Mouse (Mus musculus): ENCODE measurements around the gene Gm11099. TPM values are rescaled to one million over a fixed set of nuclear protein-coding genes. Genes with fewer than 3 reads are reported as not detected.

Gene Gm11099
- not detected in 2 replicates for polyA plus RNA-seq (2015; fragmentation: Nextera tagmentation; extraction: Ambion mirVana)

DNA sequence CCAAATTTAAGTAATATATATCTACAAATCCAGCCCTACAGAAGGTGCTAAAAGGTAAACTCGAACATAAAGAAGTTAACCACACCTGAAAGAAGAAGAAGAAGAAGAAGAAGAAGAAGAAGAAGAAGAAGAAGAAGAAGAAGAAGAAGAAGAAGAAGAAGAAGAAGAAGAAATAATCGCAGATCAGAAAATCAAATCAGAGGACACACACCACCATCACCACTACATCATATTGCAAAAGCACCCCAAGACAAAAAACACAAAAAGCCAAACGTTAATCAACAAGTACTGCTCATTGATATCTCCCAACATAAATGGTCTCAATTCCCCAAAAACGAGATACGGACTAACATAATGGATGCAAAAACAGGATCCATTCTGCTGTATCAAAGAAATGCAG is at the start of gene Gm11099:
Gene Gm11099 (plus strand): TSS at position 301 of the 400 bp plus-strand sequence.
- no peak within 1 kb of the TSS for H3K4me3 ChIP-seq
- no peaks in the 10 kb centered on the region for H3K36me3 ChIP-seq
- no peak within 1 kb of the TSS for H3K9ac ChIP-seq
- H3K4me1 ChIP-seq: no peaks in the 10 kb centered on the region
- no peaks in the 10 kb centered on the region for H3K9me3 ChIP-seq
- no peak for ATAC-seq (ENCODE audit: borderline replicate concordance, extremely low read depth, low FRiP score, low TSS enrichment)
- no peaks in the 10 kb centered on the region for H3K27me3 ChIP-seq
- WGBS: 82% methylated on average over 5 of the region's 5 CpGs
- H3K27ac ChIP-seq: no peak within 1 kb of the TSS
- no peak within 1 kb of the TSS for H3K4me2 ChIP-seq

DNA sequence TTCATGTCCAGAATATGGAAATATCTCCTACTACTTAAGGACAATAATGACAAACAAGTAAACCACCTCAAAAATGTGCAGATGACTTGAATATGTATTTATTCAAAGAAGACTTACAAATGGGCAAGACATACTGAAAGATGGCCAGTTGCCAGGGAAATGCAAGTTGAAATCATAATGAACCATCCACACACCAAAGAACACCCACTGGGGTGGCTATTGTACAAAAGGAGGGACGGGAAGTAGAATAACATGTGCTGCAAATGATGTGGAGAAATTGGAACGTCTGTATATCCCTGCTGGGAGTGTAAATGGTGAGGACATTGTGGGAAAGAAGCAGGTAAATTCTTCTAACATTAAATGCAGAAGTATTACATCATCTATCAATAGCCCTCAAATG is 46.3 kb upstream of the Gm11099 start:
- H3K9ac ChIP-seq: no peak overlapping the region
- no peaks in the 10 kb centered on the region for H3K36me3 ChIP-seq
- H3K4me1 ChIP-seq: no peaks in the 10 kb centered on the region
- ATAC-seq (ENCODE audit: borderline replicate concordance, extremely low read depth, low FRiP score, low TSS enrichment): no peak
- no peak overlapping the region for H3K4me2 ChIP-seq
- no peaks in the 10 kb centered on the region for H3K27me3 ChIP-seq
- H3K4me3 ChIP-seq: no peak overlapping the region
- H3K27ac ChIP-seq: no peak overlapping the region
- 62% methylated on average over 2 of the region's 2 CpGs for WGBS
- H3K9me3 ChIP-seq: no peaks in the 10 kb centered on the region

DNA sequence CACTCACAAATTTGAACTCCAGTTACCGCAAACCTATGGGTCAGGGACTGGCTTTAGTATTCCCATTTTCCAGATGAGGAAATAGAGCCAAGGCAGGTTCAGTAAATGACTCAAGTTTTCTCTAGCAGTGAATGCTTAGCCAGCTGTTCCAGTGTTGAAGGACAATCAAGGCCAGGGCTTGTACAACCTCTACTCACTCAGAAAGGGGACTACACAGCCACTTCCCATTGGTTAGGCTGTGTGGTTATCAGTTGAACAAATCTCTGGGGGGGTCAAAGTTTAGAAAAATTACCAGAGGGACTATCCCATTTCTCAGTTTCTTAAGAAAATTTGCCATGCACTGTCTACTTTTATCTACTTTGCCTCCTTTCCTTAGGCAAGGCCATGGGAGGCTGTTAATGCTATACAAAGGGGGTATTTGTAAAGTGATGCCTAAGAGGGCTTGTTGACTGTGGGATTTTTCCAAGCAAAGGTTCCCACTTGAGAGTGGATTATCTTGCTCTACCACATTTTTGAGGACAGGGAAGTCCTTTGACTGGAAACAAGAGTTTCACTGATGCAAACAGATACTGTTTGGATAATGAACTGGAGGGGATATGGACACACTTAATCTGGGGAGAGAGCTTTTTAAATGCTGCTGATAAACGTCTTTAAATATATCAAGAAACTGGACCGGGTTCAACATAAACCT is 30.2 kb upstream of the Gm11099 start:
- Histone ChIP-seq H3K4me2 (no peak overlapping the region), H3K27ac (peak overlapping the region; percentile 79), H3K36me3 (no peaks in the 10 kb centered on the region), H3K4me3 (no peak overlapping the region), H3K9me3 (no peaks in the 10 kb centered on the region), H3K27me3 (no peaks in the 10 kb centered on the region), H3K4me1 (peaks cover 7% of the 10 kb centered on the region), H3K9ac (no peak overlapping the region)
- WGBS: 41% methylated on average over 3 of the region's 3 CpGs
- peak; percentile 81 for ATAC-seq (ENCODE audit: borderline replicate concordance, extremely low read depth, low FRiP score, low TSS enrichment)

DNA sequence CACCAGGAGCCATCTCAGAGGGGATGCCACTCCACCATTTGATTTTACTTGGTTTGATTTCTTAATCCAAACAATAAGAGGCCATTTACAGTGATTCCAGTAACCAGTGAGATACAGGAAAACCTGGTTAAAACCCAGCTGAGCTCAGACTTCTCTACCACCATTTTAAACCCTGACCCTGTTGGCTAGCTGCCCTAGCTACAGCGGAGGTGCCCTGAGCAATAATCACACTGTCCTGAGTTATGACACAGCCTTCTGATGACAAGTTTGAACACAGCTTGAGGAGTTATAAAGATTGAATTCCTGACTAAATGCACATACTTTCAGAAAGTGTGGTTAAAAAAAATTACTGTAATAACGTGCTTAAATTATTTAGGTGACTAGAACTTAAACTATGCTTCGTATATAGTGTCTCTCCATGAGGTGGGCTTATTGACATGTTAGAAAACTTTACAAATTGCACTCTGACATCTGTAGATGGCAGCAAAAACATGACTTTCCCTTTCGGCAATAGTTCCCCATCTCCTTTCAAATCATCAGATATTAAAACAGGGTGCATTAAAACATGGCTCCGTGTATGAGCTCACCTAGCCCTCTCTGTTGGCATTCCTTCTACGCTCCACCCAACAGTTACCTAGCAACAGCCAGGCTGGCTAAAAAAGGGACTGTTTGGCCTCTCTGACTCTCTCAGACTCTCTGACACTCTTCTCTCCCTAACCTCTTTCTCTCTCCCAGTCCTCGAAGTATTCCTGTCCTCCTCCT is 29.1 kb upstream of the Gm11099 start:
- ATAC-seq (ENCODE audit: borderline replicate concordance, extremely low read depth, low FRiP score, low TSS enrichment): peak; percentile 75
- H3K27ac ChIP-seq: peak overlapping the region; percentile 73
- H3K4me1 ChIP-seq: peaks cover 7% of the 10 kb centered on the region
- H3K4me2 ChIP-seq: no peak overlapping the region
- 43% methylated on average over 7 of the region's 7 CpGs for WGBS
- H3K36me3 ChIP-seq: no peaks in the 10 kb centered on the region
- no peaks in the 10 kb centered on the region for H3K27me3 ChIP-seq
- no peak overlapping the region for H3K4me3 ChIP-seq
- H3K9ac ChIP-seq: no peak overlapping the region
- no peaks in the 10 kb centered on the region for H3K9me3 ChIP-seq

DNA sequence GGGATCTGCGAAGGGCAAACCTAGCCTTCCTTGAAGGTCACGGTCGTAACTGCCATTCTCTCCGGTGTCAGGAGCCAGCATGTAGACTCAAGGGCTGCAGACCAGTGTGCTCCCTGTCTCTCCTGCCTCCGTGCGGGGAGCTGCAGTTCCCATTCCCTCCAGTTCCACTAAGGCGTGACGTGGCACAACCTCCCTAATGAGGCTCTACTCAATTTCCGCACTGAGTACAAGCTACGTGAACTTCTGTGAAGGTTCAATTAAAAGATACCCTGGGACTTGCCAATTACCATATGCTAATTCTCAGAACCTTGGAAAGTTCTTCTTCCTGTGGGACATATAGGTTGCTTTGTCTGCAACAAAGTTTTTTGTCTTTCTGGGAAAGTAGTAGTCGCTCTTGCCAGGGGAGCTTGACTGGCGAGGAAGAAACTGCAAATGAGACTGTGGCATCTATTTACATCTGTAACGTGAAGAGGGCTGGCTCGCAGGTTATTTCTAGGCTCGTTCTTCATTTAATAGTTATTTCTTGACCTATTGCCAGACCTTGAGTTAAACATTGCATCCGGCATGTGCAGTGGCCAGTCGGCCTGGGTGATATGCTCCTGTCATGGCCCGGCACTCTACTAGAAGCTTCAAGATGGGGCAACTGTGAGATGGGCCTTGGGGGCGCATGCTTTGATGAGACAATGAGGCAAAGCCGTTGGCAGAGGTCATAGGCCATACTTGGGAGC is 26.8 kb upstream of the Gm11099 start:
- H3K27me3 ChIP-seq: no peaks in the 10 kb centered on the region
- H3K36me3 ChIP-seq: no peaks in the 10 kb centered on the region
- H3K27ac ChIP-seq: no peak overlapping the region
- WGBS: 93% methylated on average over 20 of the region's 20 CpGs
- no peaks in the 10 kb centered on the region for H3K9me3 ChIP-seq
- H3K4me1 ChIP-seq: peaks cover 6% of the 10 kb centered on the region
- ATAC-seq (ENCODE audit: borderline replicate concordance, extremely low read depth, low FRiP score, low TSS enrichment): no peak
- no peak overlapping the region for H3K4me3 ChIP-seq
- H3K9ac ChIP-seq: no peak overlapping the region
- no peak overlapping the region for H3K4me2 ChIP-seq

DNA sequence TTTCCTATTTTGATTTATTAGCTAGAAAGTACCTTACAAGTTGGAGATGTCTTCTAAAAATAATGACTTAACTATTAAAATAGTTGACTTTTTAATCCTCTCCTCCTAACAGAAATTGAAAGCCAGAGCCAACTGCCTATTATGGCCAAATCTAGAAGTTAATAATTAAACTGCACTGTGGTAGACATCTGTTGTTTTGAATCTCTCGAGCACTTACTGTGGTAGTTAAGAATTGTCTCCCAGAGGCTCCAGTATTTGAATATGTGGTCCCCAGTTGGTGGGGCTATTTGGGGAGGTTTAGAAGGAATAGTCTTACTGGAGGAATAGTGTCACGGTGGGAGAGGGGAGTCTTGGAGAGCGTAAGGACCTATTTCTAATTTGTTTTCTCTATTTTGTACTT is 18.2 kb upstream of the Gm11099 start:
- Histone ChIP-seq H3K4me1 (no peaks in the 10 kb centered on the region; the same call in 1 of the 2 replicates), H3K27ac (no peak overlapping the region), H3K4me2 (no peak overlapping the region), H3K9ac (no peak overlapping the region), H3K9me3 (no peaks in the 10 kb centered on the region), H3K4me3 (no peak overlapping the region), H3K27me3 (no peaks in the 10 kb centered on the region), H3K36me3 (no peaks in the 10 kb centered on the region)
- ATAC-seq (ENCODE audit: borderline replicate concordance, extremely low read depth, low FRiP score, low TSS enrichment): no peak
- 67% methylated on average over 3 of the region's 3 CpGs for whole genome bisulfite sequencing

DNA sequence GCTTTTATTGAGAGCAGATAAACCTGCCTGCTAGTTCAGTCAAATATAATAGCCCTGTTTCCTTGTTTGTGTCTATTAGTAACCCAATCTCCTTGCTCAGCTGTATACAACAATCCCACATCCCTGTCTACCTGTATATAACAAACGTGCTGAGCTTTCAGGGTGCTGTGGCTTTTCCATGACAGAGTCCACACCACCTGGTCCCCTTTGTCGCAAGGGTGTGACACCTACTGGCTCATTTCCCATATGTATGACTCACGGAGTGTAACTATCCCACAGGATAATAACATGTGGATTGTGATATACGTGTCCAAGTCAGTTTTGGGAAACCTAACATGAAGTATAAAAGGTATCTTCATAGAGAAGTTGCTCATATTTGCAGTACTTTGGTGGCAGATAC is 16.8 kb upstream of the Gm11099 start:
- no peak overlapping the region for H3K4me3 ChIP-seq
- WGBS: 83% methylated on average over 4 of the region's 4 CpGs

GRCm38 (mm10) chr2:58844499-58844898 is 14.7 kb upstream of the Gm11099 start:
- H3K9ac ChIP-seq: no peak overlapping the region
- H3K4me1 ChIP-seq: no peaks in the 10 kb centered on the region; the same call in 1 of the 2 replicates
- WGBS: 16% methylated on average over 10 of the region's 10 CpGs
- H3K4me2 ChIP-seq: peak overlapping the region; percentile 7; the same call in 1 of the 2 replicates
- H3K4me3 ChIP-seq: no peak overlapping the region
- no peaks in the 10 kb centered on the region for H3K27me3 ChIP-seq
- no peak for ATAC-seq (ENCODE audit: borderline replicate concordance, extremely low read depth, low FRiP score, low TSS enrichment)
- no peaks in the 10 kb centered on the region for H3K36me3 ChIP-seq
- H3K9me3 ChIP-seq: no peaks in the 10 kb centered on the region
- peak overlapping the region; percentile 35; the same call in 1 of the 2 replicates for H3K27ac ChIP-seq

More for the DNA sequence above, 16.8 kb upstream of the Gm11099 start:
- Histone ChIP-seq H3K27me3 (no peaks in the 10 kb centered on the region), H3K27ac (no peak overlapping the region), H3K9ac (no peak overlapping the region), H3K4me2 (no peak overlapping the region), H3K4me1 (no peaks in the 10 kb centered on the region; the same call in 1 of the 2 replicates), H3K36me3 (no peaks in the 10 kb centered on the region), H3K9me3 (no peaks in the 10 kb centered on the region)
- no peak for ATAC-seq (ENCODE audit: borderline replicate concordance, extremely low read depth, low FRiP score, low TSS enrichment)

DNA sequence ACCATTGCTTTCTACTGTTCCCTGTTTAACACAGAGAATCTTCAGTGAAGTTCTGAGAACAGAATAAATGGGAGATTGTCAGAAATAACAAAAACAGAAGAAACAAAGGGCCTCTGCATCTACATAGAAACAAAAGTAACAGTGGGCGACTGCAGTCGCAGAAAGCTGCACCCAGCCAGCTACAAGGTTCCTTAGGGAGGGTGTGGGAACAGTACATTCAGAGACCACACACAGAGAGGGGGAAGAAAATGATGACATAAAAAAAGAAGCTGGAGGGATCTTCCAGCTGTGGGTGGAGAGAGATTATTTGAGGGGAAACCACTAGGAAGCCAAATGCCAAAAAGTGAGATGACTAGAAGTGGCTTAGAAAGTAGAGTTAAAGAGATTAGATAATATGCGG is 20.6 kb downstream of the Gm11099 start:
- no peaks in the 10 kb centered on the region for H3K9me3 ChIP-seq
- H3K4me1 ChIP-seq: no peaks in the 10 kb centered on the region
- no peaks in the 10 kb centered on the region for H3K27me3 ChIP-seq
- no peak for ATAC-seq (ENCODE audit: borderline replicate concordance, extremely low read depth, low FRiP score, low TSS enrichment)
- no peaks in the 10 kb centered on the region for H3K36me3 ChIP-seq
- no peak overlapping the region for H3K4me2 ChIP-seq
- H3K9ac ChIP-seq: no peak overlapping the region
- H3K4me3 ChIP-seq: no peak overlapping the region
- no peak overlapping the region for H3K27ac ChIP-seq
- WGBS: 32% methylated on average over 3 of the region's 3 CpGs

GRCm38 (mm10) chr2:58905057-58905456 is 45.8 kb downstream of the Gm11099 start:
- no peak overlapping the region for H3K4me3 ChIP-seq
- H3K9me3 ChIP-seq: no peaks in the 10 kb centered on the region
- no peak overlapping the region for H3K4me2 ChIP-seq
- no peaks in the 10 kb centered on the region for H3K36me3 ChIP-seq
- no peaks in the 10 kb centered on the region for H3K4me1 ChIP-seq
- no peak for ATAC-seq (ENCODE audit: borderline replicate concordance, extremely low read depth, low FRiP score, low TSS enrichment)
- no peak overlapping the region for H3K27ac ChIP-seq
- 67% methylated on average over 4 of the region's 4 CpGs for WGBS
- no peak overlapping the region for H3K9ac ChIP-seq
- no peaks in the 10 kb centered on the region for H3K27me3 ChIP-seq

DNA sequence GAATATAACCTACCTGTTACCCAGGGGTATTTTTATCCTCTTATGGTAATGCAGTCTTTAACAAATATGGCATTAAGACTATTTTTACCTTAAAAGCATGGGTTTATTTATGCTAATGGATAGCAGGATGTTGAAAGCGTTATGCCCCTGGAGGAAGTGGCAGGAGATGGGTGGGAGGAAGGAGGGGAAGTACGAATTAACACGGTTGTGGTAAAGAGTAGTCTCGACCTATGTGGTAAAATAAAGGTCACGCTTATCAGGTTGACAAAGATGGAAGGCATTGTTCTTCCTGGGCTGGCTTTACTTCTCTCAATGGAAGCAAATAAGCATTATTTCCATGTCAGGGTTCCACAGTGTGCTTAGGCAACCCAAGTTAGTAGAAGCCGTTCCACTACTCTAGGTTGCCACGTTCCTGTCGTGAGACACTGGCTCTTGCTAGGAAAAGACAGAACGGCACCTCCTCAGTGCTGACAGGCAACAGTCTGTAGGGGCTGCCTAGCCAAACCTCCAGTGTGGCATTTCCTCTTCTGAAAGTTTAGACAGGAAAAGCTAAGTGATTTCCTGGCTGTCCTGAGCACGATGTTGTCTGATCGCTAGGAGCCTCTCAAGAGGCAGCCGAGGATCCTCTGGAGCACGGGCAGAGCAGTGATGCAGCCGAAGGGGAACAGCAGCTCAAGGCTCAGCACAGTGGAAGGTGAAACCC is 47.7 kb downstream of the Gm11099 start:
- WGBS: 25% methylated on average over 14 of the region's 14 CpGs
- Histone ChIP-seq H3K27me3 (no peaks in the 10 kb centered on the region), H3K4me2 (peak overlapping the region; percentile 41), H3K9me3 (no peaks in the 10 kb centered on the region), H3K36me3 (no peaks in the 10 kb centered on the region), H3K4me3 (no peak overlapping the region), H3K4me1 (no peaks in the 10 kb centered on the region), H3K27ac (no peak overlapping the region), H3K9ac (no peak overlapping the region)
- ATAC-seq (ENCODE audit: borderline replicate concordance, extremely low read depth, low FRiP score, low TSS enrichment): no peak
